Mouse (Mus musculus) retina, postnatal 1 day (tissue): ENCODE measurements around the gene Ccdc163.

Experiments
- DNase-seq: peaks from one replicate; pipeline ENCODE4 v3.0.0-alpha.2; 2012

Gene Ccdc163

DNA sequence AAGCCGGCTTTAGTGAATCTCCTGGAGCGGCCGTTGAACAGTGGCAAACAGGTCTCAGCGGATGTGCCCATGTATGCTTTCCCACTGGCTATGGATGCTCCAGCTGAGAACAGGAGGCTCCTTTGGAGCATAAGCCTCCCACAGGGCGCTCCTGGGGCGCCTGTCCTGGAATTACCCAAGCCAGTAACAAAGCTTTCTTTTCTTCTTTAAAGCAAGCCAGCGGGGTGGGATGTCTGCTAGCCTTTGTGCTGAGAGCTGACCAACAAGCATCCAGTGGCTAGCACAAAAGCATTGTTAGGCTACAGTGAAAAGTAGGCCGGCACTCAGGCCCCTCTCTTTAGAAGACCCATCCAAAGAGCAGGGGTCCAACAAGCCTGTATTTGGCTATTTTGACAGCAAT is 73.9 kb downstream of the Ccdc163 start:
- DNase-seq, result peak; percentile 91

DNA sequence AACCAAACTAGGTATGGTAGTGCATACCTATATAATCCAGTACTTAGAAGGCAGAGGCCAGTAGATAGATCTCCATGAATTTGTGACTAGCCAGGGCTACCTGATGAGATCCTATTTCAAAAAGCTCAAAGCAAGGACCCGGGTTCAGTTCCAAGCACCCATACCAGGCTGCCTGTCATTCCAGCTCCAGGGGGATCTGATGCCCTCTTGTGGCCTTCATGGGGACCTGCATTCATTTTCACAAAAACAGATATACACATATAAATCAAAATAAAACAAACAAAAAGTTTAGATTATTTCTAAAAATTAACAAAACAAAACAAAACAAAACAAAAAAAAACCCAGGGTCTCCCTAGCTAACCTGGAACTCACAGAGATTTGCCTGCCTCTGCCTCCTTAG is 78.3 kb downstream of the Ccdc163 start:
- no peak for DNase-seq

DNA sequence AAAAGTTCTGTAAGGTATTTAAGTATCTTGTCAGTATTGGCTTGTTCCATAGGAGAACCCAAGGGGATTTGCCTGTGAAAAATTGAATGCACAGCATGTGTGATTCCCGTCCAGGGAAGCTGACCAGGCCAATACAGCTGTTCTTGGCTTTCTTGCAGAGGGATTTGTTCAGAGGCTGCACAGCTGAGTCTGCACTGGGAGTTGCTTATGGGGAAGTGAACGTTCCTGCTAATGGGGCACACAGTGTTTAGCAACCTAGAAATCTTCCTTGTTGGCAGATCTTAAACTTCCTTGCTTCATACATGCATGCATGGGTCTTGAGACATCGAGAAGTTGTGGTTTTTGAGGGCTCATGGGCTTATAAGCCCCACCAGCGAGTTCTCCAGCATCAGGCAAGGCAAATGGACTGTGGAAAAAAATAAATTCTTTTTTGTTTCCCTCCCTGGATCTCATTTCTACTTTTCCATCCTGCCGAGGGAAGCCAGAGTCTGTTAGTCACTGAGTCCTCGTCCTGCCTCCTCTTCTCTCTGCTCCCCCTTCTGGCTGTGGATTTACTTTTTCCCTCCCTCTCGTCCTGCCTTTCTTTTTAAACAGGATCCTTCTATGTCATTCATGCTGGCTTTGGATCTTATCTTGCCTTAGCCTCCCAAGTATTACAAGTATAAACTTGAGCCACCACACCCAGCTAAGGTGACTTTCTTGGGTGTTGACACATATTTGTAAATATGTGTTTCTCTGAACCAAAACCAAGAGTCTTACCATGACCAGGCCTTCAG is 79.9 kb downstream of the Ccdc163 start:
- peak; percentile 16 for DNase-seq

DNA sequence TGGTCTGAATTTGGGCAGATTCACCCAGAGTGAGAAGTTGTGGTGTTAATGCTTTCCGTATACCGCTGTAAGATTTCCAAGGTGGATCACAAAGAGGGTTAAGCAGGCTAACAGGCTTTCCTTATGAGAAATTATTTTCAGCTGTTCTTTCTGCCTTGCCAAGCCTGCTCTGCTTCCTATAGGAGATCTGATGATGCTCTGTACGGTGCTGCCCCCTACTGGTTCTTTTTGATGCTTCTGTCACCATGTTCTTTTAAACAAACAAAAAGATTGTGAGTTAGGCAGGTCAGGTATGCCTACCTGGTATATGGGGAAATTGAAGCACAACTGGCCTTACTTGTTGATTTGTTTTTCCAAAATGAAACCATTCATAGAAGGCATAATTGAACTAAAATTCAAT is 80.6 kb downstream of the Ccdc163 start:
- peak; percentile 92 for DNase-seq

DNA sequence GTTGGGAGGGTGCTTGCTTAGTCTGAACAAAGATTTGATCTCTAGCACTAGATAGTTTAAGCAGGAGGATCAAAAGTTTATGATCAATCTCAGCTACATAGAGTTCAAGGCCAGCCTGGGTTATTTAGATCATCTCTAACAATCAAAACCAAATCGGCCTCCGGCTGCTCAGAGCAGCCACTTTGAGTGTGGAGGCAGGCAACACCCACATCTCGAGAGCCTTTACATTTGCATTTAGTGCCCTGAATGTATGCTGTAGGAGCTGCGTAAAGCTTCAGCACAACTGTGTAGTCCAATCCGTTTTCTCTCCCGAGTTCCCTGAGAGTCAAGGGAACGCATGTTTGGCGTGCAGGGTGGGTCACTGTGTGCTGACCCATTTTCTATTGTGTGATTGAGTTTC is 84.1 kb downstream of the Ccdc163 start:
- DNase-seq, result no peak

DNA sequence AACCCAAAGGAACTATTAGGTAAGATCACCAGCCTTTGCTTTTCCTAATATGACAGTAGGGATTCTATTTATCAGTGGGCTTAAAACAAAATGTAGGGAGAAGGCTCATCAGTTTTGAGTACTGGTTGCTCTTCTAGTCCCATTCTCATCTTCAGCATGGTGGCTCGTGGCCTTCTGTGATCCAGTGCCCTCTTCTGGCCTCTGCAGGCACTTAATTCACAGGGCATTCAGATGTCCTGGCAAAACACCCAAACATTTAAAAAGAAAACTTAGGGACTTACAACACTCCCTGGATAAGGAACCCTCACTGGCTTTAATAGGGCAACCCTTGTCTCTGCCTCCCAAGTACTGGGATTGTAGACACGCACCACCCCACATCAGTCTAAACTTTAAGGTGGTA is 86.0 kb downstream of the Ccdc163 start:
- peak; percentile 20 for DNase-seq

DNA sequence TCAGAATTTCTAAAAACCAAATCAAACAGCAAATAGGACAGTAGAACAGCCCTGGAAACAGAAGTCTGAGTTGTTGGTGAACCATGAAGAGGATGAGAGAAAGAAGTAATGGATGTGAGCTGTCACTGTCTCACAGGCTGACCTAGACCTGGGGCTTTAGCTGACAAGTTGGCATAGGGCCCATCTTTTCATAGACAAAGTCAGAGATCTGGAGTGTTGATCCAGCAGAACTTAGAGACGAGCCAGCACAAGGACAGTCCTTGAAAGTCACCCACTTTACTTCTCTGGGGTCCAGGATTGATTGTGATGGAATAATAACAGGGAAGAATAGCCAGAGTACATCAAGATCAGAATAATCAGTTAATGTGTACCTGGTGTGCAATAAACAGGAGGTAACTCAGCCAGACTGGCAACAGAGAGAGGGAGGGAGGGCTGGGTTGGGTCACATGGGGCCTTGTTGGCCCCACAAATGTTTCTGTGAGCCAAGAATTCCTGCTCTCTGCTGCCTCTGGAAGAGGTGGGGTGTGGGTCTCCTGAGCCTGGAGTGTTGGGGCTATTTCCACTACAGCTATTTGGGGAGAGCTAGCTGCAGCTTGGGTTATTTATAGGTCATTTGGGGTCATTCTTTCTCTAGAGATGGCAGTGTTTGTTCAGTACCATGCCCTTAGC is 88.3 kb downstream of the Ccdc163 start:
- no peak for DNase-seq

DNA sequence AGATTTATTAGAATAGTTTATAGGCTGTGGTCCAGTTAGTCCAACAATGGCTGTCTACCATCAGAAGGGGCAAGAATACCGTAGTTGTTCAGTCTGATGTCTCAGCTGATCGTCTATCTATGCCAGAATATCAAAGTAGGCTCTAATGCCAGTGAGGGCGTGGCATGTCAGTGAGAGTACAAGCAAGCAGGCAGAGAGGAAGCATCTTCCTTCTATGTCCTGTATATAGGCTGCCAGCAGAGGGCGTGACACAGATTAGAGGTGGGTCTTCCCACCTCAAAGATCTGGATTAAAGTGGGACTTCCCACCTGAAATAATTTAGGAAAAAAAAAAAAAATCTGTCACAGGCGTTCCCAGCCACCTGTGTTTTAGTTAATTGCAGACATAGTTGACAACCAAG is 91.6 kb downstream of the Ccdc163 start:
- DNase-seq, result peak; percentile 61
